Mouse (Mus musculus): Measurements from ENCODE around the gene Ankrd13a. TPM values are rescaled to one million over a fixed set of nuclear protein-coding genes. Genes with fewer than 3 reads are reported as not detected.

Ankrd13a gene
- 35.8 and 36.2 TPM in 2 replicates for polyA plus RNA-seq (2015; fragmentation: Nextera tagmentation; extraction: Ambion mirVana)

DNA sequence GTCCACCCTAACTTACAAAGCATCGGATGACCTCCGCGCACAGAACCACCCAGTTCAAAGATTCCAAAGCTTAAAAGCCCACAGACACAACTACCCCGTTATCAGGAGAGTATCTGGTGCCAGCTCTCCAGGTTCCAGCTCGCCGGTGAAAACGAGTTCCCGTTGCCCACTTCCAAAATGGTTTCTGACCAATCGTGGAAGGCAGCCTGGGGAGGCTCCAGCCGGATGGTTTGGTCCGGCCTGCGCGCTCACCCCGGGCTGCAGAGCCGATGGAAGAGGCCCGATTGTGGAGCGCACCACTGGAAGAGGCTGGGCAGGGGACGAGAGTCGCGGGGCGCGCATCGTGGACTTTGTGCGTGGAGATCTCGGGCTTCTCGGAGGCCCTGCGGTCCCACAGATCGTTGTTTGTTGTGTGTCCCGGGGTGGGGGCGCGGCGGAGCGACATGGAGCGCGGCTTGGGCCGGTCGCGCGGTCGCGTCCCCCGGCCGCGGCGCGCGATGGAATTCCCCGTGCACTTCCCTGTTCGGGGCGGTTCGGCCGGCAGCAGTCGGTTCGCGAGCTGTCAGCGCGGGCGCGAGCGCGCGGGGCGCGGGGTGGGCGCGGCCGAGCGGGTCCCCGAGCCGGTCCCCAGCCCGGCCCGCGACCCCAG is at the start of gene Ankrd13a:
Gene Ankrd13a, plus strand, starts transcription at position 275 of the 649 bp plus-strand sequence.
- peak within 1 kb of the TSS; percentile 100 for H3K9ac ChIP-seq
- H3K4me2 ChIP-seq, result peak within 1 kb of the TSS; percentile 75
- H3K4me1 ChIP-seq (replicated peaks), result peaks cover 59% of the 10 kb centered on the region
- H3K27me3 ChIP-seq, result no peaks in the 10 kb centered on the region
- peak; percentile 88 for ATAC-seq (ENCODE audit: low FRiP score, low read depth)
- no peaks in the 10 kb centered on the region for H3K9me3 ChIP-seq
- H3K36me3 ChIP-seq, result no peaks in the 10 kb centered on the region
- peak within 1 kb of the TSS; percentile 98 for H3K4me3 ChIP-seq
- under 1% methylated on average over 65 of the region's 73 CpGs for WGBS
- peak within 1 kb of the TSS; percentile 99 for H3K27ac ChIP-seq (replicated peaks)

DNA sequence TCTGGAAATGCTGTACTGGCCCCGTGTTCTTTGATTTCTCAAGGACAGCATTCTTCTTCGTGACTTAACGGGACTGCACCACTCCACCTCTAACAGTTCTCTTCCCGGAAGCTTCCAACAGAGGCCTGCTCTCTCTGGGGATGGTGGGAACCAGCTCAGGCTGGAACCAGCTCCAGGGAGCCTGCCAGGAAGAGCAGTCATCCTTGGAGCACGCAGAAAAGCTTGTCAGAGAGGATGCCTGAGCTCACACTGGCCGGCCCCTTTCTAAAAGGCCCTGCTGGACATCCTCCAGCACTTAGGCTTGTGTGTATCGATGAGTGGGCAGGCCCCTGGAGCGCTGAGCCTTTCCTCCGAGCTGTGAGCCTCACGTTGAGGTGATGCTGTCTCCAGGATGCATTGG is 46.3 kb upstream of the Ankrd13a start:
- Histone ChIP-seq H3K4me2 (no peak overlapping the region), H3K9me3 (no peaks in the 10 kb centered on the region), H3K9ac (no peak overlapping the region), H3K27me3 (no peaks in the 10 kb centered on the region), H3K36me3 (peaks cover 57% of the 10 kb centered on the region), H3K4me3 (no peak overlapping the region), H3K27ac (replicated peaks) (no peak overlapping the region), H3K4me1 (replicated peaks) (no peaks in the 10 kb centered on the region)
- ATAC-seq (ENCODE audit: low FRiP score, low read depth), result no peak
- 87% methylated on average over 10 of the region's 10 CpGs for WGBS

DNA sequence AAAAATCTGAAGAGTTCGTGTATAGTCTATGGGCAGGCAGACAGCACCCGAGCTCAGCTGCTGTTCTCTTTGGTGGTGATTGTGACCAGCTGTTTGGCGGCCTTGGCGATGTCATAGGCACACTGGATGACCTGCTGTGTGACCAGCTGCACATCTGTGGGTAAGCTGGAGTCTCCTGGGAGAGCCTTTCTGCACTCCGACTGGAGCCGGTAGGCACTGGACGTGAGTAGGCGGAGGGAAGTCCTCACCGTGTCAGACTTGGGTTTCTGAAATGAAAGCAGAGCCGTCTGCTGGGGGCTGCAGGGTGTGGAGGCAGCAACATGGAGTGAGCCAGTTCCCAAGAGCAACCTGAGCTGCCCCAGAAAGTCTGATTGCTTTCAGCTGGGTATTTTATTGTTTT is 44.3 kb upstream of the Ankrd13a start:
- no peak for ATAC-seq (ENCODE audit: low FRiP score, low read depth)
- 65% methylated on average over 10 of the region's 10 CpGs for WGBS
- Histone ChIP-seq H3K9me3 (no peaks in the 10 kb centered on the region), H3K9ac (no peak overlapping the region), H3K4me2 (no peak overlapping the region), H3K4me1 (replicated peaks) (no peaks in the 10 kb centered on the region), H3K36me3 (peaks cover 59% of the 10 kb centered on the region), H3K27ac (replicated peaks) (no peak overlapping the region), H3K27me3 (no peaks in the 10 kb centered on the region), H3K4me3 (no peak overlapping the region)

DNA sequence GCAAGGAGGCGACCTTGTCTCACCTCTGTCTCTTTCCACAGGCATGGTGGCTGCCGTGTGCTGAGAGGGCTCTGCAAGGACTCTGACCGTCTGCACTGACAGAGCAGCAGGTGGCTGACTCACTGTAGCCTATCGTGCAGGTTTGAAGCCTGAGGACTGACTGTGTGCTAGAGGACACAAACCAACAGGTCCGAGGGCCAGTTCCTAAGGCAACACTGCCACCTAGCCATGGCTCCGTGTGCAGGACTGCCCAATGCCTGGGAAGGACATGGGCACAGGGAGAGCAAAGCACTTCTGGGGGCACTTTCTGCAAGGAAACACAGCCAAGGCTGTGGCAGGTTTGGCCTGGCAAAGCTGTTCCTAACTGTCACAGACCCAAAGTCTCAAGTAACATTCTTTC is 43.0 kb upstream of the Ankrd13a start:
- no peaks in the 10 kb centered on the region for H3K27me3 ChIP-seq
- H3K36me3 ChIP-seq, result peaks cover 67% of the 10 kb centered on the region
- no peak overlapping the region for H3K9ac ChIP-seq
- no peak overlapping the region for H3K27ac ChIP-seq (replicated peaks)
- no peak for ATAC-seq (ENCODE audit: low FRiP score, low read depth)
- no peak overlapping the region for H3K4me3 ChIP-seq
- H3K4me2 ChIP-seq, result no peak overlapping the region
- H3K4me1 ChIP-seq (replicated peaks), result no peaks in the 10 kb centered on the region
- 72% methylated on average over 6 of the region's 6 CpGs for WGBS
- H3K9me3 ChIP-seq, result no peaks in the 10 kb centered on the region

DNA sequence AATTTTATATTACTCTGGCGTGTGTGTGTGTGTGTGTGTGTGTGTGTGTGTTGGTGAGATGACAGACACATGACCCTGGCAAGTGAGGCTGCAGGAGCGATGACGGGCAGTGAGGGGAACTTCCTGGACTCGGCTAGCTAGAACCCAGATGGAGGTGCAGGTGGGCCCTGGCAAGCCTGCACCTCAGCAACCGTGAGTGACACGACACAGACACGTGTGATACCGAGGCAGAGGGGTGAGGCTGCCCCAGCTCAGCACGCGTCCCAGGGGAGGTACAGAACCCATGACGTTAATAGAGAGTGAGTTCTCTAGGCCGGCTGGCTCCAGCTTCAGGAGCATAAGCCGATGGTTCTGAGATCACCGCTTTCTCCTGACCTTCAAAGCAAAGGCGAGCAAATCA is 42.5 kb upstream of the Ankrd13a start:
- 85% methylated on average over 15 of the region's 15 CpGs for WGBS
- H3K9me3 ChIP-seq, result no peaks in the 10 kb centered on the region
- H3K36me3 ChIP-seq, result peaks cover 70% of the 10 kb centered on the region

DNA sequence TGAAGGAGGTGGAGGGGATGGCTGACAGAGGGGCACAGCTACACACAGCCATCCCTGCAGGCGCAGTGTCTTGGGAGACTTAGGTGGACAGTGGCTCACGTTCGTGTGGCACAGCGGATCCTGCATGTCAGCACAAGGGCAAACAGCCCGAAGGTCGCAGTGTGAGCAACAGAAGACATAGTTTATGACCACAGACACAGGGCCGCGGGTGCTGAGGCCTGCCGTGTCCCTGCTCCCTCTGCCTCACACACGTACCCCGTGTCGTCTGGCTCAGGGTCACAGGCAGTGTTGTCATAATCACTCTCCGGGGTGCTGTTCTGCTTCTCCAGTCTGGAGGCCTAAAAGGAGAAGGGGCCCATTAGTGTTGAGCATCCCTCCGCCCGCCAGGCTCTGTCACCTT is 40.9 kb upstream of the Ankrd13a start:
- WGBS, result 96% methylated on average over 15 of the region's 15 CpGs
- no peak for ATAC-seq (ENCODE audit: low FRiP score, low read depth)
- H3K4me3 ChIP-seq, result no peak overlapping the region
- H3K27me3 ChIP-seq, result no peaks in the 10 kb centered on the region
- H3K36me3 ChIP-seq, result peaks cover 73% of the 10 kb centered on the region
- H3K4me1 ChIP-seq (replicated peaks), result no peaks in the 10 kb centered on the region
- H3K9me3 ChIP-seq, result no peaks in the 10 kb centered on the region
- H3K27ac ChIP-seq (replicated peaks), result no peak overlapping the region
- no peak overlapping the region for H3K4me2 ChIP-seq
- H3K9ac ChIP-seq, result no peak overlapping the region

More for the DNA sequence above, 42.5 kb upstream of the Ankrd13a start:
- no peak overlapping the region for H3K4me3 ChIP-seq
- H3K9ac ChIP-seq, result no peak overlapping the region
- ATAC-seq (ENCODE audit: low FRiP score, low read depth), result no peak
- no peak overlapping the region for H3K27ac ChIP-seq (replicated peaks)
- H3K27me3 ChIP-seq, result no peaks in the 10 kb centered on the region
- H3K4me1 ChIP-seq (replicated peaks), result no peaks in the 10 kb centered on the region
- H3K4me2 ChIP-seq, result no peak overlapping the region

DNA sequence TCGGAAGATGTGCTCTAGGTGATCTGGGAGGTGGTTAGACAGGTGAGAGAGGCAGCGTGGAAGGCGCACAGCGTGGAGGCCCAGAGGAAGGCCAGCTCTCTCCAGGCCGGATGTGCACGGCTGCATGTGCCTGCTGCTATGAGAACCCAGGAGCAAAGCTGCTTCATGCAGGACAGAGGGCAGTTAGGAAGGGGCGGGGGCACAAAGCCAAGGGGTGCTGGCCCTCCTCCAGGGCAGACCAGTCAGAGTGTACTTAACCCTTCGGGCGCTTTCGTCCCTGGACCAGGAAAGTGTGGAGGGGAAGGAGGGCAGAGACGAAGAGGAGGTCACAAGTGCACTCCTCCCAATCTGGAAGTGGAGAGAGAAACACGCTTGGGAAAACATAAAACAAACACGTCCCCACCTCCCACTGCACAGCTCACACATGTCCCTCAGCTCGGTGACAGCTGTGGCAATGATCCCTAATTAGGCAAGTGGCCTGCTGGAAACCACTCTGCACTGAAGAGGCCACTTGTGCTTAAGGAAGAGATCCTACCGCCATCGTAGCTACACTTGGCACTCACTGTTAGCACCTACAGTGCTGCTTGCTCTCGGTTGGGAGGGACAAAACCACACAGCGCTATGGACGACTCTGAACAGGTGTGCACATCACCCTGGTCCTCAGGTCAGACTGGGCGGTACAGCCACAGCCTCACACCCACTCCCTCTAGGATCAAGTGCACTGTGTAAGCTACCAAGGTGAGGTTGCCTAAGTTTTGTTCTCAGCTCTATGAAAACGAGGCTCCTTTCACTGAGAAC is 37.2 kb upstream of the Ankrd13a start:
- 82% methylated on average over 21 of the region's 21 CpGs for WGBS
- H3K4me3 ChIP-seq, result no peak overlapping the region
- H3K9ac ChIP-seq, result no peak overlapping the region
- H3K36me3 ChIP-seq, result peaks cover 64% of the 10 kb centered on the region
- H3K27ac ChIP-seq (replicated peaks), result no peak overlapping the region
- no peaks in the 10 kb centered on the region for H3K27me3 ChIP-seq
- no peaks in the 10 kb centered on the region for H3K4me1 ChIP-seq (replicated peaks)
- H3K9me3 ChIP-seq, result no peaks in the 10 kb centered on the region
- no peak overlapping the region for H3K4me2 ChIP-seq
- no peak for ATAC-seq (ENCODE audit: low FRiP score, low read depth)

DNA sequence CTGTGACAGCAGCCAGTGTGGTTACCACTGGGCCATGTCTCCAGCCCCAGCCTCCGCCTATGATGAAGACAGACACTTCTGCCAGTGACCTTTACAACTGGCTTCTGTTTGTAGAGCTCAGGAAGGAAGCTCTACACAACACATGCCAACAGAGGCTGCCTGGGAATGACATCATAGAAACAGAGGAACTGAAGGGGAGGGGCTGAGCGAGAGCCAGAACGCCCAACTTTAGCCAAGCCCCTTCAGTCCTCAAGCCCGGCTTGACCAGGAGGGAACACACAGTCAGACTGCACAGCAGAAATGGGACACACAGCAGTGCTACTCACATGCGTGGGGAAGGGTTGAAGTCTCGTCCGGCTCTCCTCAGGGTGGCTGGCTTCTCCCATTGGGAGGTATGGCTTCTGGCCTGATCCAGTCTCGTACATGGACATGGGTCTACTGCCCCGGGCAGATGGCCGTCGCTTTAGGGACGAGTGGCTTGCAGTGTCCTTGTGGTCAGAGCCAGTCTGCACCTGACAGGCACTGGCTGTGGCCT is 35.7 kb upstream of the Ankrd13a start:
- Histone ChIP-seq H3K4me1 (replicated peaks) (no peaks in the 10 kb centered on the region), H3K4me3 (no peak overlapping the region), H3K27me3 (no peaks in the 10 kb centered on the region), H3K36me3 (peaks cover 65% of the 10 kb centered on the region), H3K9ac (no peak overlapping the region), H3K27ac (replicated peaks) (no peak overlapping the region), H3K4me2 (no peak overlapping the region), H3K9me3 (no peaks in the 10 kb centered on the region)
- WGBS, result 86% methylated on average over 12 of the region's 12 CpGs
- ATAC-seq (ENCODE audit: low FRiP score, low read depth), result no peak

DNA sequence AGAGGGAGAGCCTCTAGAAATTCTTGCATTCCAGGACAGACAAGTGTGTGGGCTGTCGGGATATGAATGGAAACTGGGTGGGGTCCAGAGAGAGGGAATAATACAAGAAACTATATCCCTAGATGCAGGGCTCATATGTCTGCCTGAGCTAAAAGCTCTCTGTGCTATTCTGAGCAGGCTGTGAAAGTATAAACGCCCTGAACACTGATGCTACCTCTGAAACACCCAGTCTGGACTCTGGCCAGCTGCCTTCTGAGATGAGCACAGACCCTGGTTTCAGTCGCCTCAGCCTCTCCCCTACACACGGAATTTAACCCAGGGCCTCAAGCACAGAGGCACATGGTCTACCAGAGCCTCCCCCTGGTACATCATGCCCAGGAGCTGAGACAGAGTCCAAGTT is 33.9 kb upstream of the Ankrd13a start:
- H3K9ac ChIP-seq, result no peak overlapping the region
- H3K9me3 ChIP-seq, result no peaks in the 10 kb centered on the region
- no peak overlapping the region for H3K27ac ChIP-seq (replicated peaks)
- H3K4me2 ChIP-seq, result no peak overlapping the region
- H3K27me3 ChIP-seq, result no peaks in the 10 kb centered on the region
- no peaks in the 10 kb centered on the region for H3K4me1 ChIP-seq (replicated peaks)
- WGBS, result 69% methylated on average over 4 of the region's 4 CpGs
- no peak overlapping the region for H3K4me3 ChIP-seq
- H3K36me3 ChIP-seq, result peaks cover 82% of the 10 kb centered on the region
- ATAC-seq (ENCODE audit: low FRiP score, low read depth), result no peak

DNA sequence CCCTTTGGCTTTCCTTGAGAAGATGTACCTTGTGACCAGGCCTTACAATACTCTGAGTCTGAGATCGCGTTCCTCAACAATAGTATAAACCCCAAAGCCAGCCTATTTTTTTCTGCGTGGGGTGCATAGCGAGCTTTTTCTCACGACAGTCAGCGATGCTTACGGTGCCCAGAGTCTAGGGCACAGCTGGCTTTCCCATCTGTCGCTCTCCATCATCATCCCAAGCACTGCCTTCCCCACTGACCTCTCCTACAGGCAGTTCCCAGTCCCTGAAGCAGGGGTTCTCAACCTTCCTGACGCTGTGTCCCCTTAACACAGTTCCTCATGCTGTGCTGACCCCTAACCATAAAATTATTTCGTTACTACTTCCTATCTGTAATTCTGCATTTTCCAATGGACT is 31.9 kb upstream of the Ankrd13a start:
- H3K4me3 ChIP-seq, result no peak overlapping the region
- no peaks in the 10 kb centered on the region for H3K4me1 ChIP-seq (replicated peaks)
- H3K36me3 ChIP-seq, result peaks cover 80% of the 10 kb centered on the region
- H3K27ac ChIP-seq (replicated peaks), result 0 out of 2 replicates have a peak overlapping the region, but pooled peaks have one; percentile 1
- 78% methylated on average over 10 of the region's 10 CpGs for WGBS
- no peak for ATAC-seq (ENCODE audit: low FRiP score, low read depth)
- no peaks in the 10 kb centered on the region for H3K9me3 ChIP-seq
- H3K27me3 ChIP-seq, result no peaks in the 10 kb centered on the region
- no peak overlapping the region for H3K9ac ChIP-seq
- no peak overlapping the region for H3K4me2 ChIP-seq

DNA sequence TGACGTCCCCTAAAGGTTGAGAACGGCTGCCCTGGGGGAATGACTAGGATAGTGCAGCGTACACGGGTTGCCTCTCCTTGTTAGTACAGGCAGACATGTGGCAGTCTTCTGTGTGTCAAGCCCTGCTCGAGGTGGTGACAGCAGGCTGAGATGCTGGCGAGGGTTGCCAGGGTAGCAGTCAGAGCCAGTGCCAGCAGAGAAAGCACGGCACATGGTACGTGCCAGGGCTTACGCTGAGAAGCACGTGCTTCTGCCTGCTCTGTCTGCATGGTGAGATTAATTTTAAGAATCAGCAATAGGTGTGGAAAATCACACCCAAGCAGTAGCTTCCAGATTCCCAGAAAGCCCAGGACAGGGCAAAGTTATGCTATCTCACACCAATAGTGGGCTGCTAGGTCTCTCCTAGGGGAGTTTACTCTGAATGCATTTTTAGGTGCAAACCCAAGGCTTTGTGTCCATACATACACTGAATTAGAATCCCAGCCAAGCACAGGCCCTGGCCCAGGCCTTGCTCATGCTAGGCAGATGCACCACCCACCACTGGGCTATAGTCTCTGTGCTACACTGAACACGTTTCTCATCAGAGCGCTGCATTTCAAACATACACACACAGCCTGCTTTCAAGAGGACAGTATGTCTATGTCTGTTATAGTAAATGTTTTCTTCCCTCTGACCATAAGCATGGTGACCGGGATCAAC is 31.3 kb upstream of the Ankrd13a start:
- no peaks in the 10 kb centered on the region for H3K27me3 ChIP-seq
- peak overlapping the region; percentile 1; the same call in 1 of the 2 replicates for H3K27ac ChIP-seq (replicated peaks)
- H3K4me2 ChIP-seq, result no peak overlapping the region
- peaks cover 80% of the 10 kb centered on the region for H3K36me3 ChIP-seq
- H3K4me1 ChIP-seq (replicated peaks), result no peaks in the 10 kb centered on the region
- H3K9me3 ChIP-seq, result no peaks in the 10 kb centered on the region
- peak; percentile 81 for ATAC-seq (ENCODE audit: low FRiP score, low read depth)
- no peak overlapping the region for H3K4me3 ChIP-seq
- H3K9ac ChIP-seq, result no peak overlapping the region
- WGBS, result 84% methylated on average over 13 of the region's 13 CpGs

DNA sequence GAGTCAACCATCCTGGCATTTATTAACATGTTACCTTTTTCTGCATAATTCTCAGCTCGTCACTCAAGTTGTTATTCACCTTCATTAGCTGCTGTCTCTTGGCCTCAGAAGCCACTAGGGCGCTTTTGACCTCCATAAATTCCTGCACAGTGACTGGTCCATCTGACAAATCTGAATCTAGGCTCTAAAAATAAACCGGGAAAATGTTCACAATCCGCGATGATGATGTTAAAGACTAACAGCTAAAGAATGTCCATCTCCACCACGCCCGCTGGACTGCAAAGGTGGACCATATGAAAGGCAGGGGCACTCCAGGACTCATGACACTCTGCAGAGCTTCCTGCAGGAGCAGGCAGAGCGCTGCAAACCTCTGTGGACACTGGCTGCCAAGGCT is 30.8 kb upstream of the Ankrd13a start:
- Histone ChIP-seq H3K27me3 (no peaks in the 10 kb centered on the region), H3K27ac (replicated peaks) (no peak overlapping the region), H3K36me3 (peaks cover 79% of the 10 kb centered on the region), H3K4me1 (replicated peaks) (no peaks in the 10 kb centered on the region), H3K4me2 (no peak overlapping the region), H3K9ac (no peak overlapping the region), H3K4me3 (no peak overlapping the region), H3K9me3 (no peaks in the 10 kb centered on the region)
- no peak for ATAC-seq (ENCODE audit: low FRiP score, low read depth)
- WGBS, result 94% methylated on average over 8 of the region's 8 CpGs
